Mouse (Mus musculus): ENCODE data around the gene Cacna1c. TPM values are rescaled to one million over a fixed set of nuclear protein-coding genes. Genes with fewer than 3 reads are reported as not detected.

Cacna1c gene
- polyA plus RNA-seq, 1 experiment from 2014 or later = 0.64 TPM

DNA sequence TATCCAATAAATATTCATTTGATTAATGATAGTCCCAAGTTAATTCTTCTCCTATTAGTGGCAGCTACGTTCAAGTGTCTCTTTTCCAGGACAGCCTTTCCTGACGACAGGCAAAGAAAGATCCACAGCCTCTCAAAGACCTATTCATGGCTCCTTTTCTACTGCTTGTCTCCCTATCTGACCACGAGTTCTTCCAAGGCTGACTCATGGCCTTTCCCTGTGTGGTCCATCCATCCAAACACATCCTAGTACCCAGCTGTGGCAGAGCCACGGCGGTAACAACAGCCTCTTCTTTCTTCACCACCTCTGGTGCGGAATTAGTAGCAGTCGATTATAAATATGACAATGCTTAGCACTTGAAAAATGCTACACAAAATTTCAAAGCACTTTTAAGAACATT is 155.3 kb downstream of the Cacna1c start:
- 67% methylated on average over 7 of the region's 7 CpGs for WGBS (ENCODE audit: insufficient replicate concordance)
- no peak overlapping the region for H3K27ac ChIP-seq
- ATAC-seq = no peak

DNA sequence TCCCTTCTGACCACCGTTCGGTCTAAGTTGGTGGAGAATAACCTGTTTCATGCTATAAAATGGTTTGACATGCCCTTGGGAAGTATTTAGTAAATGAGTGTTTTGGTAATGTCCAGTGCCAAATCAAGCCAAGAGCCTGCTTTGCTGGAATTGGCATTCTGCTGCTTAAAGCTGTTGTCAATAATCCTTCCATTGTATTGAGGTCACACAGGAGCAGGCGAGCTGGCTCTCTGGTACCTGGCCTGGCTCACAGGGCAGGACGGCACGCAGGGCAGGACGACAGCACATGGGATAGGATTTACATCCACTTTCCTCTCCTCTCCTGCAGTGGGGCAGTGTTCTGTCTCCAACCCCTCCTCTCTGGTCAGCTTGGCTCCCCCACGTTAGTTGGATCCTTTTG is 156.4 kb downstream of the Cacna1c start:
- Histone ChIP-seq H3K4me1 (no peaks in the 10 kb centered on the region), H3K36me3 (no peaks in the 10 kb centered on the region), H3K4me2 (no peak overlapping the region), H3K9ac (no peak overlapping the region), H3K9me3 (replicated peaks) (no peaks in the 10 kb centered on the region), H3K27me3 (replicated peaks) (peaks cover 9% of the 10 kb centered on the region; the same call in 1 of the 2 replicates), H3K27ac (no peak overlapping the region), H3K4me3 (no peak overlapping the region)
- WGBS (ENCODE audit: insufficient replicate concordance) = 61% methylated on average over 7 of the region's 7 CpGs
- ATAC-seq = no peak

More for the DNA sequence above, 155.3 kb downstream of the Cacna1c start:
- no peak overlapping the region for H3K9ac ChIP-seq
- H3K4me1 ChIP-seq = no peaks in the 10 kb centered on the region
- H3K9me3 ChIP-seq (replicated peaks) = no peaks in the 10 kb centered on the region
- no peak overlapping the region for H3K4me3 ChIP-seq
- no peak overlapping the region for H3K4me2 ChIP-seq
- H3K36me3 ChIP-seq = no peaks in the 10 kb centered on the region
- H3K27me3 ChIP-seq (replicated peaks) = peaks cover 9% of the 10 kb centered on the region; the same call in 1 of the 2 replicates

DNA sequence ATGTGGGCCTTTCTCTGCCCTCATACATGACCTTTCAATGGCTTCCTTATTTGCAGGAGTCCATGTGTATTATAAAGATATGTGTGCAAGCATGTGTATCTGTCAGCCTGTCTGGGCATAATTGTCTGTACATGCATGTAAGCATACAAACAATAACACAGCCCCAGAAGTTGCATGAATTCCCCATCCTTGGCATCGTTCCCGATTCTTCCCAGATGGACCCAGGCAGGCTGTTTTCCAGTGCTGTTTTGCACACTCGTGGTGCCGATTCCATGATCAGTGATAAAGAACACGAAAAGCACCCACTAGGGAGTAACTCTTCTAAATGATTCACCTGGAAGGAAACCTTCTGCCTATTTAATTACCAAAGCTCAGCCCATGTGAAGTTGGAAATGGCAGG is 156.9 kb downstream of the Cacna1c start:
- Histone ChIP-seq H3K4me1 (no peaks in the 10 kb centered on the region), H3K4me2 (no peak overlapping the region), H3K36me3 (no peaks in the 10 kb centered on the region), H3K4me3 (no peak overlapping the region), H3K9ac (no peak overlapping the region), H3K27me3 (replicated peaks) (peaks cover 9% of the 10 kb centered on the region; the same call in 1 of the 2 replicates), H3K9me3 (replicated peaks) (no peaks in the 10 kb centered on the region), H3K27ac (no peak overlapping the region)
- no peak for ATAC-seq
- WGBS (ENCODE audit: insufficient replicate concordance) = 73% methylated on average over 5 of the region's 5 CpGs

DNA sequence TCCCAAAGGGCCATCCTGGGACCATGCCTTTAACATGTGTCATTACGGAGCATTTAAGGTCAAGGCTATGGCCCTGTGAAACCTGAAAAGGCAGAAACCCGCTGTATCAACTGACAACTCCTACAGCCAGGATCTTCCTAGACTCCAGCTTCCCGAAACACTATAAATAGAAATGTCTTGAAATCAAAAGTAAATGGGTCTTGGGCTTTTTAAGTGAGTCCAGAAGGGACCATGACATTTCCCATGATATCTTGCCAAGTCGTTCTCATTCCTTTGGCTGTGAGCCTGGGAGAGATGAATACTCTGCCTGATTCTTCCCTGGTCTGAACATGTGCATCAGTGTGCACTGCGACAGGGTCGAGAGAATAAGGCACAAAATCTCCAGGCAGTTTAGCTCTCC is 158.4 kb downstream of the Cacna1c start:
- H3K9me3 ChIP-seq (replicated peaks) = no peaks in the 10 kb centered on the region
- peaks cover 9% of the 10 kb centered on the region; the same call in 1 of the 2 replicates for H3K27me3 ChIP-seq (replicated peaks)
- no peak overlapping the region for H3K9ac ChIP-seq
- no peaks in the 10 kb centered on the region for H3K36me3 ChIP-seq
- H3K4me3 ChIP-seq = no peak overlapping the region
- WGBS (ENCODE audit: insufficient replicate concordance) = 72% methylated on average over 6 of the region's 6 CpGs
- H3K4me2 ChIP-seq = no peak overlapping the region
- H3K4me1 ChIP-seq = no peaks in the 10 kb centered on the region
- no peak for ATAC-seq
- H3K27ac ChIP-seq = no peak overlapping the region

DNA sequence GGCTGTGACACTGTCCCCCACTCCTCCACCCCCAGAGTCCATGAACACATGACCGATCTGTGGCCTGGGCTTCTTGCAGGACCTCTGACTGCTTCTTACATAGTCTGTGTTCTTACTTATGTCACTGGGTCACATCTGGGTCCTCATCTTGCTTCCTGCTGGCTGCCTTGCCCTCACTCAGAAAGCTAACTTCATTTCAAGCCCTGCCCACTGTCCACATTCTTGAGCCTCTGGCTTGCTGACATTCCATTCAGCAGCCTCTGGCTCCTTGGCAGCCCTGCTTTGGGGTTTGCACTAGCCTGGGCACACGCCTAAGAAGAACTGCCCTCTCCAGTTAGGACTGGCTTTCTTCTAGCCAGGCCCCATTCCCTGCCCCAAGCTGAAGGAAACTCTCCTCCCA is 159.2 kb downstream of the Cacna1c start:
- H3K4me3 ChIP-seq = no peak overlapping the region
- no peaks in the 10 kb centered on the region for H3K36me3 ChIP-seq
- no peak overlapping the region for H3K27ac ChIP-seq
- H3K4me2 ChIP-seq = no peak overlapping the region
- 64% methylated on average over 2 of the region's 2 CpGs for WGBS (ENCODE audit: insufficient replicate concordance)
- H3K9ac ChIP-seq = no peak overlapping the region
- H3K4me1 ChIP-seq = no peaks in the 10 kb centered on the region
- no peak for ATAC-seq
- H3K9me3 ChIP-seq (replicated peaks) = no peaks in the 10 kb centered on the region
- peaks cover 9% of the 10 kb centered on the region; the same call in 1 of the 2 replicates for H3K27me3 ChIP-seq (replicated peaks)

DNA sequence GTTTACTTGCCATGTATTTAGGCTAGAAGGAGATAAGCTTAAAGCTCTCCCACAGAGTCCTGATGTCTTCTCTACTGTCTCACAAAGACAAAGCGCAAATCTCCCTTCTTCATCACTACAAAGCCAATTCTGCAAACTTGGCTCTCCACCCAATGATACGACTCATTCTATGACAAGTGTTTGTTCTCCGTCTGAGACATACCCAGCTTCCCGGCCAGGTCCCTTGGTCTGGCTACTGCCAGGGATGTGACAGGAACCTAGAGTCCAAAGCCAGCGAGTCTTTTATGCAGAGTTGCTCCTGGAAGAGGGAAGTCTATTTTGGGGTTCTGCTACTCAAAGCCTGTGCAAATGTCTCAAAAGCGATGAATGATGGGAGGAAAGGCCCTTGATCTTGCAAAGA is 160.9 kb downstream of the Cacna1c start:
- Histone ChIP-seq H3K4me3 (no peak overlapping the region), H3K9me3 (replicated peaks) (no peaks in the 10 kb centered on the region), H3K9ac (no peak overlapping the region), H3K27ac (no peak overlapping the region), H3K4me2 (no peak overlapping the region), H3K27me3 (replicated peaks) (0 out of 2 replicates have a peak, but pooled peaks cover 3% of the 10 kb centered on the region), H3K36me3 (no peaks in the 10 kb centered on the region), H3K4me1 (no peaks in the 10 kb centered on the region)
- ATAC-seq = no peak
- 67% methylated on average over 6 of the region's 6 CpGs for WGBS (ENCODE audit: insufficient replicate concordance)

DNA sequence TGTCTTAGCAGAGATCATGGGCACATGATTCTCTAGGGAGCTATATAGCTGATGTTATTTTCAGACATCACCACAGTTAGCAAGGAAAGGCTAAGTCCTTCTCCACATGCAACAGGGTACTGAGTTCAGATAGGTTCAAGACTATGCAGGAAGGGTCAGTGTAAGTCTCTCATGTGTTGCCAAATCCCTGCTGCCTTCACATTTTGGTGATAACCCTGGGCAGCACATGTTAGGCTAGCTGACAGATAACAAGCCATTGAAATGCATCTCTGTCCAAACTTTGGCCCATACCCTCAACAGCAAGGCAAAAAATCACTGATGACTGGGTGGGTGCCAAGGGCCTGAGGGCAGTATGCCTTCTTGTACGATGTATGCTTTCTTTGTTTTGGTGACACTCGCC is 161.3 kb downstream of the Cacna1c start:
- no peak overlapping the region for H3K4me3 ChIP-seq
- H3K27ac ChIP-seq = no peak overlapping the region
- H3K36me3 ChIP-seq = no peaks in the 10 kb centered on the region
- 79% methylated on average over 2 of the region's 2 CpGs for WGBS (ENCODE audit: insufficient replicate concordance)
- H3K27me3 ChIP-seq (replicated peaks) = 0 out of 2 replicates have a peak, but pooled peaks cover 1% of the 10 kb centered on the region
- no peak overlapping the region for H3K4me2 ChIP-seq
- no peaks in the 10 kb centered on the region for H3K9me3 ChIP-seq (replicated peaks)
- H3K4me1 ChIP-seq = no peaks in the 10 kb centered on the region
- H3K9ac ChIP-seq = no peak overlapping the region
- no peak for ATAC-seq

DNA sequence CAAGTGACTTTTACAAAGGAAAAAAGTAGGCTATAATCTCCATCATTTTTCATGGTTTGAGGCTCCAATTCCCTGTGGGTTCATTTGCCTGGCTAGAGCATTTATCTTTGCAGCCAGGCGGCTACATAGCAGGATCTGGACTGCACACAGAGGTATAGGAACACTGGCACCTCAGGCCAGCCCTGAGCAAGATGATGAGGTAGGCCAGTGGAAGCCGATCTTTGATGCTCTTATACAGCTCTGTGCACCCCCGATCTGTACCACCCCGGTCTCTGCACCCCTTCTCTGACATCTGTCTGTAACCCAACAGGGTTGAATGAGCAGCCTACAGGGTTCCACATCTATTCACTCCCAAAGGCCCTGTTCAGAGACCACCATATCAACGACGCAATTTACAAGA is 168.3 kb downstream of the Cacna1c start:
- Histone ChIP-seq H3K4me3 (no peak overlapping the region), H3K27ac (no peak overlapping the region), H3K4me2 (no peak overlapping the region), H3K4me1 (no peaks in the 10 kb centered on the region), H3K9me3 (replicated peaks) (no peaks in the 10 kb centered on the region), H3K36me3 (no peaks in the 10 kb centered on the region), H3K9ac (no peak overlapping the region), H3K27me3 (replicated peaks) (no peaks in the 10 kb centered on the region; the same call in 1 of the 2 replicates)
- WGBS (ENCODE audit: insufficient replicate concordance) = 75% methylated on average over 6 of the region's 6 CpGs
- no peak for ATAC-seq

DNA sequence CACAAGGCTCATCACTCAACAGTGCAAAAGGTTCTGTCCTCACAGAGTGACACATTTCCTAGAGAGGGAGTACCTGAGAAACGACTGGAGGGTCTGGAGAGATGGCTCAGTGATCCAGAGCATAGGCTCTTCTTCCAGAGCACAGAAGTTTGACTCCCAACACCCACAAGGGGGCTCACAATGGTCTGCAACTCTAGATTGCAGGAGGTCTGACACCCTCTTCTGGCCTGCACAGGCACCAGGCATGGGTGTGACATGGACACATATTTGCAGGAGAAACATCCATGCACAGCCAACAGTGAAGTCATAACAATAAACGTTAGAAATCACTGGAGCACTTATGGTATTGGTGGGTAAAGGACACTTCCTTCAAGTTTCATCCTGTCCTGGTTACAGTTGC is 173.4 kb downstream of the Cacna1c start:
- Histone ChIP-seq H3K4me1 (no peaks in the 10 kb centered on the region), H3K36me3 (no peaks in the 10 kb centered on the region), H3K9me3 (replicated peaks) (no peaks in the 10 kb centered on the region), H3K4me2 (no peak overlapping the region), H3K4me3 (no peak overlapping the region), H3K27ac (no peak overlapping the region), H3K27me3 (replicated peaks) (no peaks in the 10 kb centered on the region; the same call in 1 of the 2 replicates), H3K9ac (no peak overlapping the region)
- no peak for ATAC-seq
- WGBS (ENCODE audit: insufficient replicate concordance) = 41% methylated on average over 2 of the region's 2 CpGs

DNA sequence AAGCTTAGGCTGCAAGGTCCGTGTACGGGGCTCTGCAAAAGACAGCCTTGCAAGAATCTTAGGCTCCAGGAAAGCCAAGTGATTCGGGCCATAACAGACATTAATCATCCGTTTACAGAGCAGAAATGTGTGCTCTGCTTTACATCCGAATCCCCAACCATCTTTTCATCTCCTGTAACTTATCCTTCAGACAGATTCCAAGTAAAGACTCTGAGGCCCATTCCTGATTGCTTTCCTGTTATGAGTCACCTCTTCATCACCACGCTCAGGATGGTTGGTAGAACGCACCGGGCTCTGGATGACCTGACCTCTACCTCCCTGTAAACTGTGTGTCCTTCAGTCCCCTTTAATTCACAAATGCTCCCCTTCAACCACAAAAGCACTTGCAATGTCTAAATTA is 175.0 kb downstream of the Cacna1c start:
- no peaks in the 10 kb centered on the region for H3K27me3 ChIP-seq (replicated peaks)
- no peaks in the 10 kb centered on the region for H3K9me3 ChIP-seq (replicated peaks)
- ATAC-seq = no peak
- H3K4me3 ChIP-seq = no peak overlapping the region
- H3K4me1 ChIP-seq = peaks cover 8% of the 10 kb centered on the region
- H3K9ac ChIP-seq = no peak overlapping the region
- no peak overlapping the region for H3K4me2 ChIP-seq
- WGBS (ENCODE audit: insufficient replicate concordance) = 75% methylated on average over 8 of the region's 8 CpGs
- no peak overlapping the region for H3K27ac ChIP-seq
- no peaks in the 10 kb centered on the region for H3K36me3 ChIP-seq

DNA sequence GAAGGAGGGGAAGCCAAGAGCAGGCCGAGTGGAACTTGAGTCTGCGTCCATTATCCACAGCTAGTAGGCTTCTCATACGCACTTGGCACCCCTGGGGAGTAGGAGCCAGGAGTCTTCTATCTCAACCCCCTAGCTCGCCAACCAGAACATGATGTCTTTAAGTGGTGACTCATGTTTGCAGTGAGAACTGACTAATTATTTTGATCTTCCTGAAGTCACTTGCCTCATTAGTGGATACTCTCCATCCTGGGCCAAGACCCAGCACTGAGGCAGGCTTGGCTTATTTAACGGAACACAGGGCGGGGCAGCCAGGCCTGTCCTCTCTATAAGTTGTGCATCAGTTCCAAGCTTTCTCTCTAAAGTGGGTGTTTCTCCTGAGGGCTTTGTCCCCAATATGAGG is 177.3 kb downstream of the Cacna1c start:
- 79% methylated on average over 6 of the region's 6 CpGs for WGBS (ENCODE audit: insufficient replicate concordance)
- Histone ChIP-seq H3K9ac (no peak overlapping the region), H3K27ac (no peak overlapping the region), H3K27me3 (replicated peaks) (no peaks in the 10 kb centered on the region), H3K4me2 (no peak overlapping the region), H3K9me3 (replicated peaks) (no peaks in the 10 kb centered on the region), H3K36me3 (no peaks in the 10 kb centered on the region), H3K4me3 (no peak overlapping the region), H3K4me1 (peaks cover 25% of the 10 kb centered on the region)
- no peak for ATAC-seq

DNA sequence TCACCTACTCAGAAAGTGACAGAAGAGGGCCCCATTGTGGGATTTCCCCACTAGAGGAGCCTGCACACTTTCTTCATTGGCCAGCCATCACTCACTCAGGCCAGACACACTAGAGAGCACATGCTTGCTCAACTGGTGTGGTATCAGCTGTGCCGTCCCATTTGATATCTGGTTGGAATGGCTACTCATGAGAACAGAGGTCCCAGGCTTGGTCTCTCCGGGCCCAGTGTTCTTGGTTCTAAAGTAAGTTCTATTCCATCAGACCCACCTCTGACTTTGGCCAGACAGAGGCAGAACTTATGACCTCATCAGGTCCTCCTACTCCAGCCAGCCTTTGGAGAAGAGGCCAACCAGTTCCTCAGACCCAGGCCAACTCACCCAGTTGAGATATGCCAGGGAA is 178.0 kb downstream of the Cacna1c start:
- H3K27ac ChIP-seq = no peak overlapping the region
- ATAC-seq = no peak
- H3K4me2 ChIP-seq = no peak overlapping the region
- no peaks in the 10 kb centered on the region for H3K9me3 ChIP-seq (replicated peaks)
- WGBS (ENCODE audit: insufficient replicate concordance) = 75% methylated on average over 2 of the region's 2 CpGs
- H3K4me3 ChIP-seq = no peak overlapping the region
- no peak overlapping the region for H3K9ac ChIP-seq
- H3K36me3 ChIP-seq = no peaks in the 10 kb centered on the region
- peaks cover 31% of the 10 kb centered on the region for H3K4me1 ChIP-seq
- no peaks in the 10 kb centered on the region for H3K27me3 ChIP-seq (replicated peaks)

DNA sequence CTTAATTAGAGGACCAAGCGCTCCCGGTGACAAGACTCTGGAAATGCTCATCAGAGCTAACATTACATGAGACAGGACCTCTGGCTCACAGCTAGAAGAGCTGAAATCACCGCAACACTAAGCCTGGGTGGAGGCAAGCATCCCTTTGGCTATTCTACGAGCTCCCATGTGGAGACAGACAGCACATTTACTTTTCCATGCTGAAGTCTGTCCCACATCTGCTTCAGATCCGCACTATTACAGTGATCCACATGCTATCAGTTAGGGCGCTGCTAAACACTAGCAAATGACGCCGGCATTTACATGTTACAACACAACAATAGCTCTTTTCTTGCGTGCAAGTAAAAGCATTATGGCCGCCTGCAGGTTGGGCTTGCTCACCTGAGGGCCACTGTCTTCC is 178.7 kb downstream of the Cacna1c start:
- Histone ChIP-seq H3K27ac (no peak overlapping the region), H3K9ac (no peak overlapping the region), H3K27me3 (replicated peaks) (no peaks in the 10 kb centered on the region), H3K36me3 (no peaks in the 10 kb centered on the region), H3K4me2 (no peak overlapping the region), H3K9me3 (replicated peaks) (no peaks in the 10 kb centered on the region), H3K4me1 (peaks cover 34% of the 10 kb centered on the region), H3K4me3 (no peak overlapping the region)
- ATAC-seq = no peak
- 81% methylated on average over 10 of the region's 10 CpGs for WGBS (ENCODE audit: insufficient replicate concordance)

Measured in liver, embryonic 12.5 days (tissue).